Mouse (Mus musculus) MEL (cell line): Measurements from ENCODE around the gene Ankrd44.

ENCODE experiments used
- SMC3 ChIP-seq: IDR thresholded peaks from 2 replicates; pipeline ENCODE4 v1.6.1; 2011; ENCODE audit warnings: low read depth, low read length, improper control_type of control experiment
- TAL1 ChIP-seq: IDR thresholded peaks from 2 replicates; pipeline ENCODE4 v1.6.1; 2012; ENCODE audit warnings: mild to moderate bottlenecking, inconsistent platforms, low read length, moderate library complexity, mixed read lengths
- USF1 ChIP-seq: IDR thresholded peaks from 2 replicates; pipeline ENCODE4 v1.6.1; 2014; ENCODE audit warnings: low read depth, mild to moderate bottlenecking, inconsistent platforms, low read length, improper control_type of control experiment, moderate library complexity

DNA sequence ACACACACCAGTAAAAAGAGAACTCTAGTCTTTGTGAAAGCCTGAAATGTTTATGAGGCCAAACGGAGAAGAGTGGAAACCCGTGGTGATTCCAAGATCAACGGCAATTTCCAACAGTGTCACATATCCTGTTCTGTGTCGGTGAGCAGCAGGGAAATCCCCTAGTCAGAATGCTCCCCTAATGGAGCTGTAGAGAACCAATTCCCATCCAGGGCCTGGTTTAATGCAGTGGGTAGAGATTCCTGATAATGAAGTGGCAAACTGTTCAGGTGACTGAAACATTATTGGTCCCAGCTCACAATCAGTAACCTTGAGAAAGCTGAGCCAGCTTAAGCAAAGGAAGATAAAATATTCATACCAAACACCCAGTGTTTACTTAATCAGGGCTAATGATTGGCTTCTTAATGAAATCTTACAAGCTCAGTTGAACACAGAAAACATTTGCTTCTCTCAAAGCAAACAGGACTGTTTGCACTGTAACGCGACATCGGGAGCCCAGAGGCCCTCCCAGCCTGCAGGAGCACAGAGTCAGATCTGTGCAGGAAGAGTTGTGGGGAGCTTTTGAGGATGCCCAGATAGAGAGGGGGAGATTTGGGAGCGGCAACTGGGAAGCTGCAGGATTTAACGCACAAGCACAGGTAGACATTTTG, 110.9 kb downstream of the Ankrd44 start:
- TF ChIP-seq TAL1 (no peak), USF1 (no peak), SMC3 (no peak)
